Mouse (Mus musculus): ENCODE data around the gene Calhm4.

- TF ChIP-seq MAX (IDR thresholded peaks at IDR 0.05; ENCODE audit: low read length) (no peak), EP300 (IDR thresholded peaks at IDR 0.05; ENCODE audit: low read length) (no peak), CTCF (conservative IDR thresholded peaks at IDR 0.05 in 1 of 2, IDR thresholded peaks at IDR 0.05 in 1 of 2; ENCODE audit: low read depth in 2 of 2, low read length in 2 of 2) (no peak)
Observed at GRCm38 (mm10) chr10:34053987-34054386, 9.9 kb upstream of the Calhm4 start.
